Mouse (Mus musculus): Measurements from ENCODE around the gene Natd1. TPM values are rescaled to one million over a fixed set of nuclear protein-coding genes. Genes with fewer than 3 reads are reported as not detected.

Gene Natd1
- total RNA-seq, 2 experiments from 2014 or later = 4.5 to 6.1 TPM

GRCm38 (mm10) chr11:60856587-60856986 lies 58.0 kb downstream of the Natd1 start:
- ATAC-seq (replicated peaks; ENCODE audit: low FRiP score, poor library complexity, severe bottlenecking) = no peak

Other genes with a start within 250 kb of the Natd1 start
- gene Llgl1, start 215.0 kb downstream of the Natd1 start, total RNA-seq (2015; ENCODE audit: low replicate concordance) = 3.8 and 5.6 TPM in 2 replicates
- 2.5 and 3.1 TPM in 2 replicates for gene Llgl1, start 215.0 kb downstream of the Natd1 start, total RNA-seq (2017; ENCODE audit: low replicate concordance)
- 26.9 and 54.8 TPM in 2 replicates for gene Flii, start 187.5 kb downstream of the Natd1 start, total RNA-seq (2015; ENCODE audit: low replicate concordance)
- 32.3 and 66.9 TPM in 2 replicates for gene Flii, start 187.5 kb downstream of the Natd1 start, total RNA-seq (2017; ENCODE audit: low replicate concordance)
- gene Mief2, start 186.4 kb downstream of the Natd1 start, total RNA-seq (2015; ENCODE audit: low replicate concordance) = 0.84 TPM in 1 of 2 replicates, not detected in the other
- 0.42 and 1.3 TPM in 2 replicates for gene Mief2, start 186.4 kb downstream of the Natd1 start, total RNA-seq (2017; ENCODE audit: low replicate concordance)
- gene Top3a, start 137.4 kb downstream of the Natd1 start, total RNA-seq (2015; ENCODE audit: low replicate concordance) = 5.6 and 7.1 TPM in 2 replicates
- 4.5 and 11.9 TPM in 2 replicates for gene Top3a, start 137.4 kb downstream of the Natd1 start, total RNA-seq (2017; ENCODE audit: low replicate concordance)
- gene Smcr8, start 137.2 kb downstream of the Natd1 start, total RNA-seq (2015; ENCODE audit: low replicate concordance) = 10.0 and 11.3 TPM in 2 replicates
- gene Smcr8, start 137.2 kb downstream of the Natd1 start, total RNA-seq (2017; ENCODE audit: low replicate concordance) = 3.5 and 5.6 TPM in 2 replicates
- 1.5 and 5.4 TPM in 2 replicates for gene Shmt1, start 103.0 kb downstream of the Natd1 start, total RNA-seq (2015; ENCODE audit: low replicate concordance)
- 5.3 and 10.9 TPM in 2 replicates for gene Shmt1, start 103.0 kb downstream of the Natd1 start, total RNA-seq (2017; ENCODE audit: low replicate concordance)
- gene Dhrs7b, start 84.1 kb downstream of the Natd1 start, total RNA-seq (2015; ENCODE audit: low replicate concordance) = 2.3 TPM in 1 of 2 replicates, not detected in the other
- 1.4 and 4.7 TPM in 2 replicates for gene Dhrs7b, start 84.1 kb downstream of the Natd1 start, total RNA-seq (2017; ENCODE audit: low replicate concordance)
- 1.9 and 8.8 TPM in 2 replicates for gene Tmem11, start 35.5 kb downstream of the Natd1 start, total RNA-seq (2015; ENCODE audit: low replicate concordance)
- gene Tmem11, start 35.5 kb downstream of the Natd1 start, total RNA-seq (2017; ENCODE audit: low replicate concordance) = 7.2 and 13.5 TPM in 2 replicates
- 28.1 and 29.7 TPM in 2 replicates for gene Map2k3, start 17.3 kb upstream of the Natd1 start, total RNA-seq (2015; ENCODE audit: low replicate concordance)
- 21.6 and 45.6 TPM in 2 replicates for gene Map2k3, start 17.3 kb upstream of the Natd1 start, total RNA-seq (2017; ENCODE audit: low replicate concordance)
- not detected in 2 replicates for gene Kcnj12, start 107.8 kb upstream of the Natd1 start, total RNA-seq (2015; ENCODE audit: low replicate concordance)
- not detected in 2 replicates for gene Kcnj12, start 107.8 kb upstream of the Natd1 start, total RNA-seq (2017; ENCODE audit: low replicate concordance)
- gene Tnfrsf13b, start 212.0 kb upstream of the Natd1 start, total RNA-seq (2015; ENCODE audit: low replicate concordance) = 10.2 and 11.7 TPM in 2 replicates
- gene Tnfrsf13b, start 212.0 kb upstream of the Natd1 start, total RNA-seq (2017; ENCODE audit: low replicate concordance) = 6.7 and 18.9 TPM in 2 replicates